Mouse (Mus musculus) cerebellum, postnatal 14 days (tissue): ENCODE data around the gene Tenm3.

ENCODE experiments used
- DNase-seq, 2 experiments: peaks; one replicate each; pipeline ENCODE4 v3.0.0; 2021; ENCODE audit warnings: mixed read lengths in 2 of 2

The Tenm3 gene

DNA sequence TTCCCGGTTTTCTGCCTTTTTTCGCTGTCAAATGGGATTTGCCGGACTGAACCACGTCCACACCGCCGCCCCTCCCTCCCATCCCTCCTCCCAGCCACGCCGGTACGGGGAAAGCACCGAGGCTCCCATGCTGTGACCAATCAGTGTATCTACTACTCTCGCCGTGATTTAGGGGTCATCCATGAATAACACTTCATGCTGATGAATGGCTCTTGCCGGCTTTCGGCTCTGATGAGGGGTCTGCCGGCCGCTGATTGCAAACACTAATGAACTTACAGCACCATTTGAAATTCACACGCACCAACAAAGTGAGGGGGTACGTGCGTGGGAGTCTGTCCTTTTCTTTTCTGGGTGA is at the start of gene Tenm3:
TSS of gene Tenm3 (minus strand) at position 21 of the 355 bp plus-strand sequence.
- DNase-seq, result peak; percentile 65 to 72

GRCm38 (mm10) chr8:48890216-48890765 is 46.5 kb upstream of the Tenm3 start:
- DNase-seq, result no peak

DNA sequence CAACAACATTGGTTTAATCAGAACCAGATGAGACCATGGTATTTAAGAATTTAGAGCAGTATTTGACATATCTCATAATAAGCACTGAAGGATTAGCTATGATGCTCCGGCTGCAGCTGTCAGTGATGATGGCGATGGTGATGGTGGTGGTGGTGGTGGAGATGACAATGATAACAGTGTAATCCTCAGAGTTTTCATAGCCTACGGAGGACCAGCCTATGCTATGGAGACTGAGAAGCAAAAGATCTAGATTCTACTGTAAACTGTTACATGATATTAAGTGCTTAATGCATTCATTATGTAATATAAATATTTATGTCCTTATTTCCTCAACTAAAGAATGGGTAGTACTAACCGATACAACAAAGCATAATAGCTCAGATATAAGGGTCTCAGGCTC is 40.5 kb upstream of the Tenm3 start:
- DNase-seq, result no peak

- DNase-seq, result peak in 1 of 2 experiments; percentile 33
Measured at GRCm38 (mm10) chr8:48880585-48880984, 36.8 kb upstream of the Tenm3 start.

DNA sequence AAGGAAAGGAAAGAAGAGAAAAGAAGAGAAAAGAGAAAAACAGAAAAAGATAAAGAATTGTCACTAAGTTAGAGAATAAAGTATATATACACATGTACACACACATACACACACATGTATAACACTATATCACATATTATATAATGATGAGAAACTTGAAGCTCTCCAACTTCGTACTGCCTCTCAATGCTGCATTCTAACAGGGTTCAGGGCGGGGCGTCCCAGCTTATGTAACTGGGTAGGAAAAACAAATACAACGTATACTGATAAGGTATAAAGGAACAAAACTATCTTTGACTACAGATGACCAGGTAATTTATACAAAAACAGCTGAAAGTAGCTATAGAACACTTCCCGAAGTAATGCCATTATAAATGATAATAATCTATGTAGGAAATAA is 22.2 kb upstream of the Tenm3 start:
- DNase-seq, result no peak

GRCm38 (mm10) chr8:48865485-48865884 is 21.7 kb upstream of the Tenm3 start:
- no peak for DNase-seq

- no peak for DNase-seq
Measured at GRCm38 (mm10) chr8:48850223-48851010, 6.7 kb upstream of the Tenm3 start.

- no peak for DNase-seq
Measured at GRCm38 (mm10) chr8:48849091-48849616, 5.4 kb upstream of the Tenm3 start.

- DNase-seq, result peak in 1 of 2 experiments; percentile 6
Measured at GRCm38 (mm10) chr8:48844961-48845360, 1.2 kb upstream of the Tenm3 start.

DNA sequence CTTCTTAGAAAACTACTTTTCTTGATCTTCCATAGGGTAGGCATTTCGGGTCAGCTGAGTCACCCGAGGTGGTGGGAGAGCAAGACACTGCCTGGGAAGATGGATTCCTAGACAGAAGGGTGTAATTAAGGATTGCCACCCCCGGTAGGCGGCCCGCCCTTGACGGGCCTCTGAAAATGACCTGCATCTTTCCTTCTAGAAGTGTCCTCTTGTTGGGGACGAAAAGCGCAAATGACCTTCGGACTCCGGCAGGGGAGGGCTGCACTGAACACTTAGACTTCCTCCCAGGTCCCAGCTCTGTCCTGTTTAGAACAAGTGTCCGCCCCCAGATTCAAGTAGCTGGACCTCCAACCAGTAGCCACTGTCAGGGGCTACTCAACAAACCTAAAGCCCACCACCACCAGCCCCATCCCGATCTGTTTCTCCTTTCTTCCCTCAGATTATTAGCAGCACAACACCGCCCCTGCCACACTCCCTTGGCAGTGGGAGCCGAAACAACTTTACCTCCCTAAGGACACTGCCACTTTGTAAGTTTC is 687 bp upstream of the Tenm3 start:
- no peak for DNase-seq

DNA sequence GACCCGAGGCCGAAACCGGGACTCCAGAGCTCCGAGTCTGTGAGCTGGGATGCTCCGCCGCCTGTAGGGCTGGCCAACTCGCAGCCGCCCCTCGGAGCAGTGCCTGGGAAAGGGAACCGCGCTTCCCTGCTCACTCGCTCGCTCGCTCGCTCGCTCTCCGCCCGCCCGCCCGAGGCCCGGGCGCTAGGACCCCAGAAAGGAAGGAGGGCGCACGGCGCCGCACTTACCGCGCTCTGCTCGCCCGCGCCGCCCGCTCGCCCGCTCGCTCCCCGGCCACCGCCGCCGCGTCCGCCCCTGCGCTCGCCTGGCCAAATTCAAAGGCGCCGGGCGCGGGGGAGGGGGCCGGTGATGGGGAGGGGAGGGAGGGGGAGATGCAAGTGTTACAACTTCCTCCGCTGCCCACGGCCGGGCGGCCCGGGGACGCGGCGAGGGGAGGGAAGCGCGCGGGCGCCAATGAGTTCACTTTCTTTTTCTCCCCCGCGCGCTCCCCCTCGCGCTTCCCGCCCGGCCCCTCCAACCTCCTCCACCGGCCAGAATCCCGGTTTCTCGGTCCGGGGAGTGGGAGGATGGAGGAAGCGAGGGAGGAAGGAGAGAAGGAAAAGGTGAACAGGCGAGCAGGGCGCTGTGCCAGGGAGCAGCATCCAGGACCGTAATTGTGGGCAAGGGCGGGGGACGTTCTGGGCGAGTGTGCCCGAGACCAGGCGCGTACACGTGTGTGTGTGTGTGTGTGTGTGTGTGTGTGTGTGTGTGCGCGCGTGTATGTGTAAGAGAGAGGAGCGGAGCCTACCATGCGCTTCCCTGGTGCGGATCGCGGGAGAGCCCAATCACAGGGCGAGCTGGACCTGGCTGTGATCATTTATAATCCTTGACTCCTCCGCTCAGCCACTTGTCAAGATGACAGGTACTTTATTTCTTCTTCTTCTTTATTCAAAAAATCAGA is 490 bp downstream of the Tenm3 start:
- peak; percentile 78 for DNase-seq

- no peak for DNase-seq
Measured at GRCm38 (mm10) chr8:48842516-48842990, 1.2 kb downstream of the Tenm3 start.

- no peak for DNase-seq
Measured at GRCm38 (mm10) chr8:48842035-48842434, 1.7 kb downstream of the Tenm3 start.

DNA sequence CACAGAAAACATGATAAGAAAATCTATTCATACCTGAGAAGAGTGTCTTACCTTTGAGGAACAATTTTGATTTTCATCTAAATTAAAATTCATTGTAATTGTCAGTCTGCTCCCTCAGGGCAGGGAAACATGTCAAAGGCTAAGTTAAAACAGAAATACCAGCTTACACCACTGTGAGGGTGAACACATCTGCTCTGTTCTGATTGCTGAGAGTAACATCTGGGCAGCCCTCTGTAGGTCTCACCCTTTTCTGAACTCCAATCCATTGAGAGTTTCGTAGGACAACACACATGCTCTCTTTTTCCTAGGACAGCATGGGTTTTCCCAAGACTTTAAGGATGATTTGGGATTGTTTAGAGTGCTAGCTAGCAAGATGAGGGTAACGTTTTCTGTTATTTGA is 8.0 kb downstream of the Tenm3 start:
- DNase-seq, result no peak

GRCm38 (mm10) chr8:48827454-48827853 is 16.3 kb downstream of the Tenm3 start:
- DNase-seq, result no peak

- no peak for DNase-seq
Measured at GRCm38 (mm10) chr8:48825666-48826065, 18.1 kb downstream of the Tenm3 start.

GRCm38 (mm10) chr8:48822291-48822690 is 21.5 kb downstream of the Tenm3 start:
- DNase-seq, result no peak

DNA sequence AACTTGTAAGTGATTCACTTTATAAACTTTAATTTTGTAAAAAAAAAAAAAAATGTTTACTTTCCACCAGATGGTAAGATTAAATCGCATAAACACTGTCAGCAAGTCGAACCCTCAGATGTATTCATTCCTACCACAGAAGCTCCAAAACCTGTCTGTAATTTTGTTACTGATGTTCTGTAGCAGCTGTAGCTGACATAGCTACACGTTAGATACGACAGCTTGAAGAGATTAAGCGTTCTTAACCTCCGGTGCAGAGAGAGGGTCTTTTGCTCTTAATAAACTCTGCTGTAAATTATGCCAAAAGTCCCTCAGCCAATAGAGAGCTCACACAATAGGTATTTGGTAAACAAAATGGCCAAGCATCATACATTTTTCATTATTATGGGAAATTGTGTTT is 23.8 kb downstream of the Tenm3 start:
- DNase-seq, result no peak

- DNase-seq, result no peak
Measured at GRCm38 (mm10) chr8:48819348-48819747, 24.4 kb downstream of the Tenm3 start.

- no peak for DNase-seq
Measured at GRCm38 (mm10) chr8:48816941-48817340, 26.8 kb downstream of the Tenm3 start.

DNA sequence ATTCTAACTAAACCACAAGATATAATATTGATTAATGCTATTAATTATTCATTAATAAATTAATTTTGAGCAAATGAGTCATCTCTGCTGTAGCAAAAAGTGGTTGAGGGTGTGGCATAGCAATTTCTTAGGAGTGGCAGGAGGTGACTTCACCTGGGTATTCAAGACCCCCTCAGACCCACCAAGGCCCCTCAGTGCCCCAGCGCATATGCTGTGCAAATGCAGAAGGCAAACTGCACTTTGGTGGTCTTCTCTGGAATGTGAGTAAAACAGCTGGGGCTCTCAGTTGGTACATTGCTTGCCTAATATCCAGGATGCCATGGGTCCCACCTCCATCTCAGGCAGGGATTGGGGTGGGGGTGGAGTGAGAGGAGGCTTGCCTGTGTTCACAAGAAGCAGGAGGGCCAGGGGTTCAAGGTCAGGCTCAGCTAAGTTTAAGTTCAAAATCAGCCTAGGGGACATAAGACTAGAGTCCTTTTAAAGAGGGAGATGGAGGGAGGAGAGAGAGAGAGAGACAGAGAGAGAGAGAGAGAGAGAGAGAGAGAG is 31.5 kb downstream of the Tenm3 start:
- DNase-seq, result no peak

- no peak for DNase-seq
Measured at GRCm38 (mm10) chr8:48810615-48811014, 33.1 kb downstream of the Tenm3 start.

DNA sequence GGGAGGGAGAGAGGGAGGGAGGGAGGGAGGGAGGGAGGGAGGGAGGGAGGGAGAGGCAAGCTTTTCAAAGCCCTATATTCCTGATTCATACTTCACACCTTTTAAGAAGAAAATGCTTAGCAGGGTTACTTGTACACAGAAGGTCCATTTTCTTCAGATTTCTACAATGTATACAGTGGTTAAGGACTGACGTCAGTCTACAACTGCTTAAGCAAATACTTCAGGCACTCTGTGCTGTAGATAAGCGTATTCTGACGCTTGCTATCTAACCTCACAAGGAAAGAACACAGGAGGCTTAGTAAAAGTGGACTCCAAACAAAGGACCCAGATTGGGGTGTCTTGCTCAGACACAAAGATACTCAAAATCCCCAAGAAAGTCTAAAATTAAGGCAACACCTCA is 34.6 kb downstream of the Tenm3 start:
- DNase-seq, result no peak
